Mouse (Mus musculus) adipocyte (in vitro differentiated cells): ENCODE data around the gene Olfr6.
"Not testable (repeated sequence)": the region's sequence is repeated elsewhere in the genome, so short reads cannot be mapped to it uniquely, and the experiment has no call there.

Experiments
- DNase-seq: peaks from one replicate; pipeline ENCODE4 v3.0.0-alpha.2; 2016; ENCODE audit warnings: low spot score

Olfr6 gene

DNA sequence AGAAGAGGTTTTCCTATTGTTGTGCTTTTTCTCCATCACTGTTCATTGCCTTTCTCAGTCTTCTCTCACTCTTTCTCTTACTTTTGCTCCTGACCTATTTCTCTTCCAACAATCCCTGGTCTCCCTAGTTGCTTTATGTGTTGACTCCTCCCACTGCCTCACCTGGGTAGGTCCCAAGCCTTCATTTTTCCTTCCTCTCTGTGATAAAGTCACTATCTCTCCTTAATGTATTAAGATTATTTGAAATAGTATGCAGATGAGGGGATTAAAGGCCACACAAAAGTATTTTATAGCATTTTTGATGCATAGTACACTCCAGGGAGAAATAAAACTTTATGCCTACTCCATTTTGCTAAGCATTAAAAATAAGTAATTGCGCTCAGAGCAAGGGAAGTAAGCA lies at the start of gene Olfr6:
Gene Olfr6 (minus strand): TSS at position 101 of the 400 bp plus-strand sequence.
- DNase-seq, result no peak

- DNase-seq, result no peak
Observed at GRCm38 (mm10) chr7:107005972-107006371, 42.2 kb upstream of the Olfr6 start, which contains the start of gene Olfr2. TSS of gene Olfr2 (minus strand) at chr7:107006072.

GRCm38 (mm10) chr7:107004169-107004568 lies 40.4 kb upstream of the Olfr6 start:
- no peak for DNase-seq

- DNase-seq, result no peak
Observed at GRCm38 (mm10) chr7:107000798-107001197, 37.1 kb upstream of the Olfr6 start.

DNA sequence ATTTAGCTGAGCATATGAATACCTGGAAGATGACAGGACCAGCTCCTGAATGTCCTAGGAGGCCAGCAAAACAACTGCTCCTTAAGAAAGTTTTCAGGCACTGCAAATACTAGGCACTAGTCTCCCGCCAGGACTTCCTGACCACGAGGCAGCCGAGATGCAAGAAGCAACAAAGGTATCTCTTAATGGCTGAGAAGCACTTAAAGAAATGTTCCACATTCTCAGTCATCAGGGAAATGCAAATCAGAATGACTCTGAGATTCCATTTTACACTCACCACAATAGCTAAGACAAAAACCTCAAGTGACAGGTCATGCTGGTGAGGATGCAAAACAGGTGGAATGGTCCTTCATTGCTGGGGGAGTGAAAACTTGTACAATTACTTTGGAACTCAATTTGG lies 21.5 kb upstream of the Olfr6 start:
- no peak for DNase-seq

- no peak for DNase-seq
Observed at GRCm38 (mm10) chr7:106975353-106975752, 11.6 kb upstream of the Olfr6 start, which contains the start of gene Olfr711. TSS of gene Olfr711 (minus strand) at chr7:106975453.

GRCm38 (mm10) chr7:106967503-106967902 lies 3.8 kb upstream of the Olfr6 start:
- DNase-seq, result not testable (repeated sequence)

DNA sequence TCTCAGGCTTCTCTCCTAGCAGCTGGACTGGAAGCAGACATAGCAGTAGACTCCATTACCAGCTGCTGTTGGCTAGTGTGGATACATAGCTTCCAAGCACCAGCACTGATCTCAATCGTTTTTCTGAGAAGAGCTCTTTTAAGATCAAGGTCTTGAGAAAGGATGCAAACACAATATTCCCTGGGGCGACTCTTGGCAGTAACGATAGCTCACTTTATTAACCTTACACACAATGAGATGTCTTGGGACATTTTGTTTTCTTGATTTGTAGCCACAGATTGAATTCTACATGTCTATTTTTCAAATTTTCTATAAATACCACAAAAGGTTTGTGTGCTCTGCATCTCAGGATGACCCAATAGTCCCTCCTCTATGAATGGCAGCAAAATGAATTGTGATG lies 15.5 kb downstream of the Olfr6 start, which contains the start of gene Olfr710:
Gene Olfr710 (minus strand): TSS at position 101 of the 400 bp plus-strand sequence.
- no peak for DNase-seq

GRCm38 (mm10) chr7:106932119-106932518 lies 31.6 kb downstream of the Olfr6 start, which contains the start of gene Olfr709-ps1:
TSS of gene Olfr709-ps1 (minus strand) at chr7:106932219.
- DNase-seq, result no peak

DNA sequence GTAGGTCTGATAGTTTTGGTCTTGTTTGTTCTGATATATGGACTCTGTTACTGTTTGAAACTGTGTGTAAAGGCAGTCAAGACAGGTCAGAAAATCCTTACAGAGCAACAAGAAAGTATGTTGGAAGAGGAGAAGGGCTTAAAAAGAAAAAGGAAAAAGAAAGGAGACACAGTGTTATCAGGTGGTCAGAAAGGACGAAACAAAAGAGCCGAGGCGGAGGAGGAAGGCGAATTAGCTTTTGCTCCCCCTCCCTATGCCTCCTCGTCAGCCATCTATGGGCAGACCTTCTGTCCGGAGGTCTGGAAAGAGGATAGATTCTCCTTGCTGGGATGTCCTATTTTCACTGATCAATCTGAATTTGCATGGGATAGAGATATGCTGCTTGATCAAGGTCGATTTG lies 42.8 kb downstream of the Olfr6 start:
- DNase-seq, result not testable (repeated sequence)

DNA sequence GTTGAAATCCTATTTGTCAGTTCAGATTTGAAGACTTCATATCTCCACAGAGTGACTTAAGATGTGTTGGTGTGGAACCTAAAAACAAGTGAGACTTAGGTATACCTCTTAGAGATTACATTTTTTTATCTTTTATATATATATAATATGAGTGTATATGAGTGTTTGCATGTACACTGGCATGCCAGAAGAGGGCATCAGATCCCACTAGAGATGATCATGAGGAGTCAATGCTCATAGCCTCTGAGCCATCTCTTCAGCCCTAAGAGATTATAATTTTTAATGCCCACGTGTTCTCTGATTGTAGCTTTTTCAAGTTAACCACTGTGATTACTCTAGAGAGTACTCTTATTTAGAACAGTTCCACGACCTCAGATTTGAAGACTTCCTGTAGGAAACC lies 56.1 kb downstream of the Olfr6 start, which contains the start of gene Olfr1532-ps1:
Gene Olfr1532-ps1 (plus strand): TSS at position 326 of the 400 bp plus-strand sequence.
- DNase-seq, result no peak
